ENCODE assay signal across 14 mouse cellular contexts in the genomic region with DNA sequence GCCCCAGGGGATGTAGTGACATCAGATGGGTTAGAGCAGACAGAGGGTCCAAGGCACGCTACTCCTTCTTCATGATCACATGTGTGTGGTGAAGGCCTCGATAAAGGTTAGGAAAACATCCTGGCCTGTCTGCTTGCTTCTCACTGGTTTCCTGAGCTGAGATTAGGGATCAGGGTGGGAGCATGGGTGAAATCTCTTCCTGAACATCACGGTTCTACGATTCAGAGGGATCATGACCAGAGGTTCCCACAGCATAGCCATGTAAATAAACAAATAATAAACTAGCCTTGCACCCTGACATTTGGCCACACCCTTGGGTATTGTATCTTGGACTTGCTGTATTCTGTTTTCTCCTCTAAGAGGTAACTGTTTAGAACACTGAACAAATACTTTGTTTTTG.
"Had no signal": no experiment of that assay in that cellular context is flagged by ENCODE, and none has a peak within 500 bp of the region (broad histone marks: within the 10 kb centered on the region; RNA-seq: fewer than 3 reads in every experiment).

No protein-coding gene starts in this region.

- H3K27me3 ChIP-seq: kidney, embryonic 15.5 days; limb, embryonic 15.5 days; liver, embryonic 12.5 days; megakaryocyte, embryonic 14.5 days; midbrain, embryonic 12.5 days; stomach, embryonic 15.5 days had no signal

- H3K27ac ChIP-seq: kidney, embryonic 15.5 days; limb, embryonic 15.5 days; liver, embryonic 12.5 days; midbrain, embryonic 12.5 days; stomach, embryonic 15.5 days had no signal

- DNase-seq: kidney, postnatal 25 days; layer of hippocampus, adult 9-11 months; layer of hippocampus, postnatal 36 days; right cerebral cortex, postnatal 14 days; thymus, adult 2 months; thymus, postnatal 25 days had no signal

- H3K4me3 ChIP-seq: kidney, embryonic 15.5 days; limb, embryonic 15.5 days; liver, embryonic 12.5 days; megakaryocyte, embryonic 14.5 days; midbrain, embryonic 12.5 days; stomach, embryonic 15.5 days had no signal

- H3K9me3 ChIP-seq: kidney, embryonic 15.5 days; limb, embryonic 15.5 days; liver, embryonic 12.5 days; midbrain, embryonic 12.5 days; stomach, embryonic 15.5 days had no signal

- H3K4me2 ChIP-seq: kidney, embryonic 15.5 days; limb, embryonic 15.5 days; liver, embryonic 12.5 days; lung, embryonic 14.5 days; midbrain, embryonic 12.5 days; stomach, embryonic 15.5 days had no signal

- H3K36me3 ChIP-seq: kidney, embryonic 15.5 days; limb, embryonic 15.5 days; liver, embryonic 12.5 days; midbrain, embryonic 12.5 days; stomach, embryonic 15.5 days had no signal

- H3K4me1 ChIP-seq: kidney, embryonic 15.5 days; limb, embryonic 15.5 days; megakaryocyte, embryonic 14.5 days; stomach, embryonic 15.5 days had no signal

- H3K9ac ChIP-seq: kidney, embryonic 15.5 days; limb, embryonic 15.5 days; liver, embryonic 12.5 days; lung, embryonic 14.5 days; midbrain, embryonic 12.5 days; stomach, embryonic 15.5 days had no signal

- ATAC-seq: liver, embryonic 12.5 days; midbrain, embryonic 16.5 days had no signal
